Mouse (Mus musculus): ENCODE measurements around the gene Cyb561d1. TPM values are rescaled to one million over a fixed set of nuclear protein-coding genes. Genes with fewer than 3 reads are reported as not detected.
A peak's percentile ranks its signal among the peaks of the same experiment; 100 is the strongest.
"Not testable (repeated sequence)": the region's sequence is repeated elsewhere in the genome, so short reads cannot be mapped to it uniquely, and the experiment has no call there.

Gene Cyb561d1
- polyA plus RNA-seq (2012; rRNA removed) (3.8 and 5.0 TPM in 2 replicates), polyA plus RNA-seq (2014; fragmentation: Nextera tagmentation; extraction: Ambion mirVana) (1.7 and 2.0 TPM in 2 replicates)

GRCm38 (mm10) chr3:108200329-108201323 is at the start of gene Cyb561d1:
Gene Cyb561d1, minus strand, starts transcription at chr3:108201212.
- H3K4me1 ChIP-seq (ENCODE audit: control insufficient read depth, insufficient read depth, low read length): peaks cover 27% of the 10 kb centered on the region
- TF ChIP-seq POLR2A (IDR thresholded peaks at IDR 0.05; ENCODE audit: borderline replicate concordance, extremely low read depth, insufficient read depth, insufficient read length): no peak
- H3K27me3 ChIP-seq (ENCODE audit: control insufficient read depth, insufficient read depth, low read length): no peaks in the 10 kb centered on the region
- peaks cover 37% of the 10 kb centered on the region for H3K36me3 ChIP-seq (ENCODE audit: control insufficient read depth, insufficient read depth, low read length)
- H3K4me3 ChIP-seq (replicated peaks; ENCODE audit: low read length): peak within 1 kb of the TSS; percentile 60
- WGBS: 2% methylated on average over 44 of the region's 44 CpGs
- ATAC-seq (ENCODE audit: low FRiP score, low read depth) (peak; percentile 91), DNase-seq (ENCODE audit: low spot score) (peak; percentile 90)
- peak within 1 kb of the TSS; percentile 58; the same call in 1 of the 2 replicates for H3K27ac ChIP-seq (replicated peaks; ENCODE audit: low read depth, low read length)
- no peaks in the 10 kb centered on the region for H3K9me3 ChIP-seq (ENCODE audit: control insufficient read depth, low read length)
- peak within 1 kb of the TSS; percentile 59 for H3K9ac ChIP-seq (ENCODE audit: low read depth, low read length, severe bottlenecking)
- H3K4me2 ChIP-seq (replicated peaks; ENCODE audit: low read depth, low read length, severe bottlenecking): peak within 1 kb of the TSS; percentile 76

- no peak for TF ChIP-seq POLR2A (IDR thresholded peaks at IDR 0.05; ENCODE audit: borderline replicate concordance, extremely low read depth, insufficient read depth, insufficient read length)
- DNase-seq (ENCODE audit: low spot score): no peak
- no peak overlapping the region for H3K27ac ChIP-seq (replicated peaks; ENCODE audit: low read depth, low read length)
- H3K4me3 ChIP-seq (replicated peaks; ENCODE audit: low read length): no peak overlapping the region
- no peak for ATAC-seq (ENCODE audit: low FRiP score, low read depth)
- H3K4me2 ChIP-seq (replicated peaks; ENCODE audit: low read depth, low read length, severe bottlenecking): no peak overlapping the region
- no peaks in the 10 kb centered on the region for H3K36me3 ChIP-seq (ENCODE audit: control insufficient read depth, insufficient read depth, low read length)
- H3K4me1 ChIP-seq (ENCODE audit: control insufficient read depth, insufficient read depth, low read length): no peaks in the 10 kb centered on the region
- WGBS: 84% methylated on average over 2 of the region's 2 CpGs
- H3K9me3 ChIP-seq (ENCODE audit: control insufficient read depth, low read length): no peaks in the 10 kb centered on the region
- H3K27me3 ChIP-seq (ENCODE audit: control insufficient read depth, insufficient read depth, low read length): no peaks in the 10 kb centered on the region
- H3K9ac ChIP-seq (ENCODE audit: low read depth, low read length, severe bottlenecking): no peak overlapping the region
These were observed 45.8 kb upstream of the Cyb561d1 start for GRCm38 (mm10) chr3:108246857-108247256.

GRCm38 (mm10) chr3:108241243-108241839 is 40.3 kb upstream of the Cyb561d1 start:
- Histone ChIP-seq H3K9ac (ENCODE audit: low read depth, low read length, severe bottlenecking) (no peak overlapping the region), H3K9me3 (ENCODE audit: control insufficient read depth, low read length) (no peaks in the 10 kb centered on the region), H3K27me3 (ENCODE audit: control insufficient read depth, insufficient read depth, low read length) (no peaks in the 10 kb centered on the region), H3K4me3 (replicated peaks; ENCODE audit: low read length) (no peak overlapping the region), H3K4me1 (ENCODE audit: control insufficient read depth, insufficient read depth, low read length) (no peaks in the 10 kb centered on the region), H3K36me3 (ENCODE audit: control insufficient read depth, insufficient read depth, low read length) (no peaks in the 10 kb centered on the region), H3K4me2 (replicated peaks; ENCODE audit: low read depth, low read length, severe bottlenecking) (no peak overlapping the region), H3K27ac (replicated peaks; ENCODE audit: low read depth, low read length) (no peak overlapping the region)
- ATAC-seq (ENCODE audit: low FRiP score, low read depth): no peak
- WGBS: 89% methylated on average over 3 of the region's 3 CpGs
- TF ChIP-seq POLR2A (IDR thresholded peaks at IDR 0.05; ENCODE audit: borderline replicate concordance, extremely low read depth, insufficient read depth, insufficient read length): no peak
- DNase-seq (ENCODE audit: low spot score): no peak

- not testable (repeated sequence) for H3K9me3 ChIP-seq (ENCODE audit: control insufficient read depth, low read length); H3K9ac ChIP-seq (ENCODE audit: low read depth, low read length, severe bottlenecking); H3K36me3 ChIP-seq (ENCODE audit: control insufficient read depth, insufficient read depth, low read length); H3K4me1 ChIP-seq (ENCODE audit: control insufficient read depth, insufficient read depth, low read length); DNase-seq (ENCODE audit: low spot score); H3K27ac ChIP-seq (replicated peaks; ENCODE audit: low read depth, low read length); ATAC-seq (ENCODE audit: low FRiP score, low read depth); H3K27me3 ChIP-seq (ENCODE audit: control insufficient read depth, insufficient read depth, low read length); H3K4me2 ChIP-seq (replicated peaks; ENCODE audit: low read depth, low read length, severe bottlenecking); H3K4me3 ChIP-seq (replicated peaks; ENCODE audit: low read length)
- WGBS: 85% methylated on average over 4 of the region's 4 CpGs
These were observed 36.6 kb upstream of the Cyb561d1 start for GRCm38 (mm10) chr3:108237474-108238102.

GRCm38 (mm10) chr3:108231646-108232045 is 30.6 kb upstream of the Cyb561d1 start:
- H3K4me2 ChIP-seq (replicated peaks; ENCODE audit: low read depth, low read length, severe bottlenecking): no peak overlapping the region
- WGBS: 89% methylated on average over 4 of the region's 4 CpGs
- no peak for DNase-seq (ENCODE audit: low spot score)
- peaks cover 9% of the 10 kb centered on the region for H3K27me3 ChIP-seq (ENCODE audit: control insufficient read depth, insufficient read depth, low read length)
- no peaks in the 10 kb centered on the region for H3K4me1 ChIP-seq (ENCODE audit: control insufficient read depth, insufficient read depth, low read length)
- no peaks in the 10 kb centered on the region for H3K9me3 ChIP-seq (ENCODE audit: control insufficient read depth, low read length)
- no peak overlapping the region for H3K4me3 ChIP-seq (replicated peaks; ENCODE audit: low read length)
- no peak overlapping the region for H3K9ac ChIP-seq (ENCODE audit: low read depth, low read length, severe bottlenecking)
- no peak for TF ChIP-seq POLR2A (IDR thresholded peaks at IDR 0.05; ENCODE audit: borderline replicate concordance, extremely low read depth, insufficient read depth, insufficient read length)
- H3K36me3 ChIP-seq (ENCODE audit: control insufficient read depth, insufficient read depth, low read length): no peaks in the 10 kb centered on the region
- no peak overlapping the region for H3K27ac ChIP-seq (replicated peaks; ENCODE audit: low read depth, low read length)
- no peak for ATAC-seq (ENCODE audit: low FRiP score, low read depth)

Measured in limb, embryonic 14.5 days (tissue).